Mouse (Mus musculus): Measurements from ENCODE around the gene Kxd1.

DNA sequence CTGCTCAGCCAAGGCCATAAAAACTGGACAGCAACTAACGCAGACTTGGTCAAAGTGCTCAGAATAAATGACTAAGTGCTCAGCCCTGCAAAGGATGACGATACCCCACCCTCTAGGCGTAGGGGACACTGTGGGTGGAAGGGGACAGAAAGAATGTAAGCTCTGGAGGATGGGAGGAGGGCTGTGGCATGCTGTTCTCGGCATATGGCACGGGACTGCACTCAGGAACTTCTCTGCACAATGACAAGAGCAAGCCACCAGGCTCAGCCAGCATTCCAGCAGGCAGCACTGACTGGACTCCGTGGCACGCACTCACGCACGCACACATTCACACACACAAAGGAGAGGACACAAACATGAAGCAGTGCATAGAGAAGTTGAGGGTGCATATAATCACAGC is 67.2 kb downstream of the Kxd1 start:
- TF ChIP-seq CTCF (conservative IDR thresholded peaks at IDR 0.05; ENCODE audit: low read length) (no peak), POU5F1 (IDR thresholded peaks at IDR 0.05; ENCODE audit: borderline replicate concordance, low read length) (no peak), NANOG (IDR thresholded peaks at IDR 0.05; ENCODE audit: borderline replicate concordance, low read length) (no peak)
